Mouse (Mus musculus) cerebellum, adult 2 months (tissue): ENCODE measurements at regions not wholly inside any gene's neighbourhood (a gene's known extent, or its start where the extent isn't known, plus 50 kb on each side); places are given as distances from the start of the nearest gene placed in this dataset.

Source experiments
- CTCF ChIP-seq: fragments of 200-500 bp; IDR thresholded peaks from 2 replicates; pipeline ENCODE4 v1.5.1; 2011; ENCODE audit warnings: low read depth, mild to moderate bottlenecking, control low read depth, low read length, moderate library complexity, borderline replicate concordance; ENCODE audit not compliant: insufficient read depth
- POLR2A ChIP-seq: fragments of 200-500 bp; IDR thresholded peaks from 2 replicates; pipeline ENCODE4 v1.6.1; 2011; ENCODE audit warnings: low read length, control low read depth, borderline replicate concordance; ENCODE audit not compliant: insufficient read depth

DNA sequence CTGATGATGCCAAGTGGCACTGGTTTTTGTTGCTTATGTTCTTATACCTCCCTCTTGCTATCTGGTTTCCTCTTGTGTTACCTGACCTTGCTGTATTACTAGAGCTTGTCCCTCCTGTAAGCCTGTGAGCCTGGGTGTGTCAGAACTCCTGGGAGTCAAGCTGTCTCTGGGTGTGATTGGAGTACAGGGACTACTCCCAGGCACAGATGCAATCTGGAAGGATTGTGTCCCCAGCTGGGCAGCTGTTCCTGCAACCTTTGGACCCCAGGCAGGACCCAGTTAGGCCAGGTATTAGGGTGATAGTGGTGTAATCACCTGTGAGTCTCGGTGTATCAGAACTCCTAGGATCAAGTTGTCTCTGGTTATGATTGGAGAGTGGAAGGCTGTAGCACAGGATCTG lies 97.4 kb upstream of the Dock11 start:
- TF ChIP-seq CTCF = no peak
- no peak for TF ChIP-seq POLR2A
